In the genomic region with DNA sequence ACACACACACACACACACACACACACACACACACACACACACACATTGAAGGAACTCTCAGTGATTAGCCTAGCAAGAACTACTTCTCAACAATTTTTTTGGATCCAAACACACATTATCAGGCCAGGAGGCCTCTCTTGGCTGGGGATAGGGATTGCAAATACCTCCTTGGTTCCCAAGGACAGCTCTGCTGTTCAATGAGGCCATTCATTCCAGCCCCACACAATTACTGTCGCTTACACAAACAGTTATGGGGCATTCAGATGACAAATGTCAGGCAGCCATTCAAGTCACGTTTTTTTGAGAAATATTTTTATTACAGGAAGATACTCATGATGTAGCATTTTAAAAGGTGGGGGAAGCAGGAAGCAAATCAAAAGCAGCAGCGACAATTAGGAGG, we compare ENCODE assay signal across 18 mouse cellular contexts.
A peak's percentile ranks its signal among the peaks of the same experiment; 100 is the strongest.
DNase-seq lines count a peak whose midpoint lies in the region; ATAC-seq lines count a peak whose summit lies in the region.
"Had no signal": no experiment of that assay in that cellular context is flagged by ENCODE, and none has a peak within 500 bp of the region (broad histone marks: within the 10 kb centered on the region; RNA-seq: fewer than 3 reads in every experiment).

No protein-coding gene starts in this region.

- no peak overlapping the region for H3K27ac ChIP-seq in heart, embryonic 11.5 days (ENCODE audit: low read depth, low read length)
- H3K27ac ChIP-seq: embryonic facial prominence, embryonic 13.5 days; forebrain, embryonic 13.5 days; hindbrain, embryonic 13.5 days; midbrain, embryonic 12.5 days; stomach, embryonic 15.5 days had no signal

- H3K27me3 ChIP-seq in heart, embryonic 11.5 days (ENCODE audit: control insufficient read depth, insufficient read depth, low read length), result no peaks in the 10 kb centered on the region
- H3K27me3 ChIP-seq: CH12.LX; embryonic facial prominence, embryonic 13.5 days; forebrain, embryonic 13.5 days; hindbrain, embryonic 13.5 days; midbrain, embryonic 12.5 days; stomach, embryonic 15.5 days had no signal

- H3K4me1 ChIP-seq in heart, embryonic 11.5 days (ENCODE audit: control insufficient read depth, insufficient read depth, low read length), result no peaks in the 10 kb centered on the region
- H3K4me1 ChIP-seq: embryonic facial prominence, embryonic 13.5 days; forebrain, embryonic 13.5 days; hindbrain, embryonic 13.5 days; midbrain, embryonic 12.5 days; stomach, embryonic 15.5 days had no signal

- DNase-seq in adrenal gland, adult 2 months, result peak; percentile 40
- no peak for DNase-seq in adrenal gland, adult 18-20 months (ENCODE audit: low spot score in 2 of 2)
- DNase-seq in heart, adult 8-10 months (ENCODE audit: low spot score), result peak; percentile 9
- DNase-seq in lung, postnatal 10 days, result peak; percentile 24
- DNase-seq in lung, postnatal 36 days, result no peak
- DNase-seq in heart, postnatal 36 days, result peak; percentile 3 to 8
- DNase-seq in urinary bladder, postnatal 4 days (ENCODE audit: low spot score in 2 of 2), result no peak
- DNase-seq: kidney, adult 2 months; kidney, postnatal 4 days; right cerebral cortex, postnatal 4 days; thymus, postnatal 25 days had no signal

- ATAC-seq in heart, embryonic 11.5 days (replicated peaks; ENCODE audit: insufficient number of reproducible peaks, low FRiP score, low TSS enrichment), result no peak
- ATAC-seq: forebrain, embryonic 13.5 days had no signal

- H3K9ac ChIP-seq in heart, embryonic 11.5 days (ENCODE audit: low read depth, low read length), result no peak overlapping the region
- H3K9ac ChIP-seq: embryonic facial prominence, embryonic 13.5 days; forebrain, embryonic 13.5 days; hindbrain, embryonic 13.5 days; midbrain, embryonic 12.5 days; stomach, embryonic 15.5 days had no signal

- intact Hi-C loops in heart, postnatal 36 days (cut with DNase I), result no loop called here

- H3K4me2 ChIP-seq in heart, embryonic 11.5 days, result no peak overlapping the region
- H3K4me2 ChIP-seq: embryonic facial prominence, embryonic 13.5 days; forebrain, embryonic 13.5 days; hindbrain, embryonic 13.5 days; midbrain, embryonic 12.5 days; stomach, embryonic 15.5 days had no signal

- H3K36me3 ChIP-seq in heart, embryonic 11.5 days (ENCODE audit: control insufficient read depth, insufficient read depth, low read length), result no peaks in the 10 kb centered on the region
- H3K36me3 ChIP-seq: embryonic facial prominence, embryonic 13.5 days; hindbrain, embryonic 13.5 days; midbrain, embryonic 12.5 days; stomach, embryonic 15.5 days had no signal

- no peak overlapping the region for H3K4me3 ChIP-seq in heart, embryonic 11.5 days (ENCODE audit: low read depth, low read length)
- H3K4me3 ChIP-seq: embryonic facial prominence, embryonic 13.5 days; forebrain, embryonic 13.5 days; hindbrain, embryonic 13.5 days; midbrain, embryonic 12.5 days; stomach, embryonic 15.5 days had no signal

- WGBS in heart, embryonic 11.5 days (ENCODE audit: insufficient replicate concordance), result 47% methylated on average over 3 of the region's 3 CpGs

- no peaks in the 10 kb centered on the region for H3K9me3 ChIP-seq in heart, embryonic 11.5 days (replicated peaks; ENCODE audit: control insufficient read depth, low read length)
- H3K9me3 ChIP-seq: embryonic facial prominence, embryonic 13.5 days; forebrain, embryonic 13.5 days; hindbrain, embryonic 13.5 days; midbrain, embryonic 12.5 days; stomach, embryonic 15.5 days had no signal

Comparison
In these comparisons a context has a peak if more than half of its experiments do, and no peak if none do; other contexts are left out.
1. DNase-seq: peak in adrenal gland, adult 2 months (single experiment), heart, adult 8-10 months (single experiment), lung, postnatal 10 days (single experiment) and heart, postnatal 36 days (2 of 2); none in adrenal gland, adult 18-20 months (0 of 2), lung, postnatal 36 days (single experiment) and urinary bladder, postnatal 4 days (0 of 2).